Mouse (Mus musculus): ENCODE measurements at regions not wholly inside any gene's neighbourhood (a gene's known extent, or its start where the extent isn't known, plus 50 kb on each side); places are given as distances from the start of the nearest gene placed in this dataset.

DNA sequence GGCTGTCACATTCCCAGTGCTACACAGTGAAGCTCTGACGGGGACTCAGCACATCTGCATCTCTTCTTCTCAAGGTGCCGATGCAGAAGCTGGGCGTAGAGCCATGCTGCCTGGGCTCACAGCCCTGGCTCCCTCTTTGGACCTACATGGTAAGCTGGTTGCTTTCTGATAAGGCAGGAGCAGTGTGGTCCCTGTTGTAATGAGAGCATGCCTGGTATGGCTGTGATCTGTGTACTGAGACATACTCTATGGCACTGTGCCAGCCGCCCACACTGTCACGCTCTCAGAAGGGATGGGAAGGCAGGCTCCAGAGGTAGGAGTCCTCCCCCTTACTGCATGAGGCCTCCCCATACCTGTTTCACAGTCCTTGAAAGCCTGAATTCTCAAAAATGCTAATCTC is 430.6 kb upstream of the Kcnab2 start:
- WGBS: 83% methylated on average over 5 of the region's 5 CpGs
- ATAC-seq (ENCODE audit: insufficient read depth, low FRiP score, low TSS enrichment): no peak

DNA sequence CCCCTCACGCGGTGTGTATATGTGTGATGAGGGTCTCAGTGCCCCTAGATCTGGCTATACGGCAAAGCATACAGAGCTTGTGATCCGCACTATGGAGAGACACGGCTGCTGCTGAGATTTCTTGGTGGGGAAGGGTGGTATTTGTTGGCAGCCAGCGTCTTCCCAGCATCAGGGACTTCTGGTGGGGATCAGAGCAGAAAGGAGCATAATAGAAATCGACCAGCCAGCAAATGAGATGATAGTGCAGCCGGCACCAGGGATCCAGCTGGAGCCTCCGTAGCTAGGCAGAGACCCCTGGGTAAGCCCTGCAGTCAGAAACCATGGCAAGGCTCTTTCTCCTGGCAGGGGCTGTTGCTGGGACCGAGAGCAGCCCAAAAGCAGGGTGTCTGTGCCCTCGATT is 425.2 kb upstream of the Kcnab2 start:
- H3K36me3 ChIP-seq (ENCODE audit: control insufficient read depth, insufficient read depth, low read length): no peaks in the 10 kb centered on the region
- no peak overlapping the region for H3K4me2 ChIP-seq (ENCODE audit: low read depth)
- no peaks in the 10 kb centered on the region for H3K4me1 ChIP-seq (ENCODE audit: control insufficient read depth, insufficient read depth, low read length)
- no peak for ATAC-seq (ENCODE audit: insufficient read depth, low FRiP score, low TSS enrichment)
- H3K4me3 ChIP-seq (ENCODE audit: low read depth, low read length): no peak overlapping the region
- 84% methylated on average over 11 of the region's 11 CpGs for WGBS
- H3K27me3 ChIP-seq (ENCODE audit: control insufficient read depth, insufficient read depth, low read length): no peaks in the 10 kb centered on the region
- H3K9me3 ChIP-seq (ENCODE audit: control insufficient read depth, low read length): no peaks in the 10 kb centered on the region
- H3K27ac ChIP-seq (ENCODE audit: low read depth, low read length): no peak overlapping the region
- no peak overlapping the region for H3K9ac ChIP-seq (ENCODE audit: low read length)
- no peak for DNase-seq (ENCODE audit: low spot score)

More for the DNA sequence above, 430.6 kb upstream of the Kcnab2 start:
- Histone ChIP-seq H3K4me1 (ENCODE audit: control insufficient read depth, insufficient read depth, low read length) (no peaks in the 10 kb centered on the region), H3K36me3 (ENCODE audit: control insufficient read depth, insufficient read depth, low read length) (no peaks in the 10 kb centered on the region), H3K27ac (ENCODE audit: low read depth, low read length) (no peak overlapping the region), H3K9ac (ENCODE audit: low read length) (no peak overlapping the region), H3K4me2 (ENCODE audit: low read depth) (no peak overlapping the region), H3K9me3 (ENCODE audit: control insufficient read depth, low read length) (no peaks in the 10 kb centered on the region), H3K4me3 (ENCODE audit: low read depth, low read length) (no peak overlapping the region), H3K27me3 (ENCODE audit: control insufficient read depth, insufficient read depth, low read length) (no peaks in the 10 kb centered on the region)
- DNase-seq (ENCODE audit: low spot score): no peak

DNA sequence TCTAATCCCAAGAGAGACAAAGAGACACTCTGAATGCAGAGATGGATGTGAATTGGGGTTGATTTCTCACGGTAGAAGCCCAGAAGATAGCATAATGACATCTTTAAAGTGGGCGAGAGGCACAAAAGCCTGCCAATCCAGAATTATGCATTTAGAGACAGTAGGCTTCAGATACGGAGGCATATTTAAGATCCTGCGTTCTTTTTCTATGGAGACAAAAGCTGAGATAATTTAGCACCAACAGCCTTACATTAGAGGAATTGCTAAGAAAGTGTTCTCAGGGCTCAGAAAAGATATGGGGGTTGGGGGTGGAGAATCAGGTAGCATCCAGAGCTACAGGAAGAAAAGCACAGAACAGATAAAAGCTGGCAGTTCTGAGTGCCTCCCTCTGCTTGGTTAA is 422.4 kb upstream of the Kcnab2 start:
- Histone ChIP-seq H3K27me3 (ENCODE audit: control insufficient read depth, insufficient read depth, low read length) (no peaks in the 10 kb centered on the region), H3K27ac (ENCODE audit: low read depth, low read length) (no peak overlapping the region), H3K36me3 (ENCODE audit: control insufficient read depth, insufficient read depth, low read length) (no peaks in the 10 kb centered on the region), H3K4me1 (ENCODE audit: control insufficient read depth, insufficient read depth, low read length) (no peaks in the 10 kb centered on the region), H3K9ac (ENCODE audit: low read length) (no peak overlapping the region), H3K9me3 (ENCODE audit: control insufficient read depth, low read length) (no peaks in the 10 kb centered on the region), H3K4me2 (ENCODE audit: low read depth) (no peak overlapping the region), H3K4me3 (ENCODE audit: low read depth, low read length) (no peak overlapping the region)
- no peak for ATAC-seq (ENCODE audit: insufficient read depth, low FRiP score, low TSS enrichment)
- no peak for DNase-seq (ENCODE audit: low spot score)
- 59% methylated on average over 4 of the region's 4 CpGs for WGBS

DNA sequence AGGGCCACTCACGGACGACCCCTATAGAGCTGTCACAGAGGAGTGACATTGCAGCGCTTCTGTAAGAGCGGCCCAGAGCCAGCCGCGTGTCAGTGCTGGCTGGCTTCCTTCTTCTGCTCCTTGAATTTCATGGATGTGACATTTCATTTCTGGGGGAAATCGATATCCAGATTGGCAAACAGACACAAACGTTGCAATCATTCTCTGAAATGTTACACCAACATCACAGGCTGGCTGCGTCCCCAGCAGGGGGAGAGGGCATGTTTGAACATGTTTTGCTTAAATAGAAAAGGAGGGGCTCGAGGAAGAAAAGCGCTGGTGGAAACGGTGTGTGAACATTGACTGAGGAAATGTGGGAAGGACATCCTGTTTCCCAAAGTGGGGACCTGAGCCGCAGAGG is 417.4 kb upstream of the Kcnab2 start:
- no peak overlapping the region for H3K4me2 ChIP-seq (ENCODE audit: low read depth)
- H3K36me3 ChIP-seq (ENCODE audit: control insufficient read depth, insufficient read depth, low read length): no peaks in the 10 kb centered on the region
- H3K27me3 ChIP-seq (ENCODE audit: control insufficient read depth, insufficient read depth, low read length): no peaks in the 10 kb centered on the region
- H3K9ac ChIP-seq (ENCODE audit: low read length): no peak overlapping the region
- DNase-seq (ENCODE audit: low spot score) (no peak), ATAC-seq (ENCODE audit: insufficient read depth, low FRiP score, low TSS enrichment) (no peak)
- H3K4me1 ChIP-seq (ENCODE audit: control insufficient read depth, insufficient read depth, low read length): no peaks in the 10 kb centered on the region
- H3K27ac ChIP-seq (ENCODE audit: low read depth, low read length): no peak overlapping the region
- H3K4me3 ChIP-seq (ENCODE audit: low read depth, low read length): no peak overlapping the region
- no peaks in the 10 kb centered on the region for H3K9me3 ChIP-seq (ENCODE audit: control insufficient read depth, low read length)
- WGBS: 78% methylated on average over 13 of the region's 13 CpGs

DNA sequence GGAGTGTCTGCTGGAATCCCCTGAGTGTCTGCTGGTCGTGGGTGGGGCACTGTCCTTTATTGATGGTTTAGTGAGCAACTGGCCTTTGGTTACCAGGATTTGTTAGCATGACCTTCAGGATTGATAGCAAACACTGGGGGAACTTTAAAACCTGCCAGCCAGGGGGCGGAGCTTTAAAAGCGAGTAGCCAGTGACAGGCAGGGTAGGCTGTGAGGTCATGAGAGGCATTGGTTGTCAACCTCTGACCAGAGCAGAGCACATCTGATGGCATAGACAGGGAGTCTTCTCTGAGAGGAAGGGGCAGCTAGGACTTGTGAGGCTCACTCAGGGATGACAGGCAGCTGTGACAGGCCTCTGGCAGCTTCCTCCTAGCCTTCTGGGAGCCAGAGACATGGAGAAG is 415.3 kb upstream of the Kcnab2 start:
- no peak overlapping the region for H3K4me2 ChIP-seq (ENCODE audit: low read depth)
- H3K4me3 ChIP-seq (ENCODE audit: low read depth, low read length): no peak overlapping the region
- DNase-seq (ENCODE audit: low spot score) (no peak), ATAC-seq (ENCODE audit: insufficient read depth, low FRiP score, low TSS enrichment) (no peak)
- no peaks in the 10 kb centered on the region for H3K36me3 ChIP-seq (ENCODE audit: control insufficient read depth, insufficient read depth, low read length)
- H3K27ac ChIP-seq (ENCODE audit: low read depth, low read length): no peak overlapping the region
- no peaks in the 10 kb centered on the region for H3K4me1 ChIP-seq (ENCODE audit: control insufficient read depth, insufficient read depth, low read length)
- 88% methylated on average over 3 of the region's 3 CpGs for WGBS
- no peaks in the 10 kb centered on the region for H3K27me3 ChIP-seq (ENCODE audit: control insufficient read depth, insufficient read depth, low read length)
- H3K9ac ChIP-seq (ENCODE audit: low read length): no peak overlapping the region
- H3K9me3 ChIP-seq (ENCODE audit: control insufficient read depth, low read length): no peaks in the 10 kb centered on the region

DNA sequence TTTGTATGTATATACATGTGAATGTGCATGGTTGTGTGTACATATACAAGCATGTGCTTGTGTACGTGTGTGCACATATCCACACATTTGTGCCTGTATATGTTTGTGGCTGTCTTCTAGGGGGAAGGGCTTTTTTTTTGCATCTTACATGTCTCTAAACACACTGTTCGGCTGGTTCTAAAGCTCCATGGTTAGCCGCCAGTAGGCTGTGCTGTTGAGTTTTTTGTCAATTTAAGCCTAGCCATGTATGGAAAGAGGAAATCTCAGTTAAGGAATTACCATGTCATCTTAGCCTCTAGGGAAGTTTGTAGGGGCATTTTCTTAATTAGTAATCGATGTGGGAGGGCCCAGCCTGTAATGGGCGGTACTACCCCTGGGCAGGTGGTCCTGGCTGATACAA is 411.5 kb upstream of the Kcnab2 start:
- DNase-seq (ENCODE audit: low spot score): no peak
- no peak for ATAC-seq (ENCODE audit: insufficient read depth, low FRiP score, low TSS enrichment)

DNA sequence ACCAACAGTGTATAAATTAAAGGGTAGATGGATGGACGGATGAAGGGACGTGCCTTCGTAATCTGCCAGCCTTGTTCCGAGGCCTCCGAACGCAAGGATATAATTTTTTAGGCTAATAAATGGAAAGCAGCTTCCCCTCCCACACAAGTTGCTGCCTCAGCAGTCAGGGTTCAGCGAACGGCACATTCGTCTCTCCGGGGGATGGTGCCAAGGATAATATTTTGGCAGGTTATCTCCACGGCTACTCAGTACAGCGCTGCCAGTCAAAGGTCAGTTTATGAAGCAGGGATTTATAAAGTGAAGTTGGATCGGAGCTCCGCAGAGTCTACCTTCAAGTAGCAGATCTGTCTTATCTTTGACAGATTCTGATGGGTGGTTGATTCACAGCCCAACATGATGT is 410.6 kb upstream of the Kcnab2 start:
- Histone ChIP-seq H3K27me3 (ENCODE audit: control insufficient read depth, insufficient read depth, low read length) (no peaks in the 10 kb centered on the region), H3K36me3 (ENCODE audit: control insufficient read depth, insufficient read depth, low read length) (no peaks in the 10 kb centered on the region), H3K27ac (ENCODE audit: low read depth, low read length) (no peak overlapping the region), H3K4me2 (ENCODE audit: low read depth) (no peak overlapping the region), H3K4me1 (ENCODE audit: control insufficient read depth, insufficient read depth, low read length) (no peaks in the 10 kb centered on the region), H3K9ac (ENCODE audit: low read length) (no peak overlapping the region), H3K4me3 (ENCODE audit: low read depth, low read length) (no peak overlapping the region), H3K9me3 (ENCODE audit: control insufficient read depth, low read length) (no peaks in the 10 kb centered on the region)
- DNase-seq (ENCODE audit: low spot score) (no peak), ATAC-seq (ENCODE audit: insufficient read depth, low FRiP score, low TSS enrichment) (no peak)
- WGBS: 63% methylated on average over 14 of the region's 14 CpGs

More for the DNA sequence above, 411.5 kb upstream of the Kcnab2 start:
- Histone ChIP-seq H3K4me2 (ENCODE audit: low read depth) (no peak overlapping the region), H3K36me3 (ENCODE audit: control insufficient read depth, insufficient read depth, low read length) (no peaks in the 10 kb centered on the region), H3K9ac (ENCODE audit: low read length) (no peak overlapping the region), H3K9me3 (ENCODE audit: control insufficient read depth, low read length) (no peaks in the 10 kb centered on the region), H3K27me3 (ENCODE audit: control insufficient read depth, insufficient read depth, low read length) (no peaks in the 10 kb centered on the region), H3K4me3 (ENCODE audit: low read depth, low read length) (no peak overlapping the region), H3K4me1 (ENCODE audit: control insufficient read depth, insufficient read depth, low read length) (no peaks in the 10 kb centered on the region), H3K27ac (ENCODE audit: low read depth, low read length) (no peak overlapping the region)
- 80% methylated on average over 5 of the region's 5 CpGs for WGBS

DNA sequence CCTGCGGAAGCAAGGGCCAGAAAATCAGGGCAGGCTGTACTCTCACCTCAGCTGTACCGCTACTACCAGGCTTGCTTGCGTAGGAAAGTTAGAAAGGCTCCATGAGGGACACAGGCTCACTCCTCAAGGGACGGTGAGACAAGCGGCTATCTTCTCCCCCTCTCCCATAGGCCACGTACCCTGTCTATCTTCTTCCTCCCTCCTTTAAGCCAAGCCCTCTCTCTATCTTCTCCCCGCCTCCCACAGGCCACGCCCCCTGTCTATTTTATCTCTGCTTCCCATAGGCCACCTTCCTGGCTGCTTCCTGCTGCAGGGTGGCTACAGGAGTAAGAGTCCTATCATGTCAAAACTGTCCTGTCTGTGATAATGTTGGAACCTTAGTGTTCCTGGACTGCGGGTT is 409.1 kb upstream of the Kcnab2 start:
- DNase-seq (ENCODE audit: low spot score) (no peak), ATAC-seq (ENCODE audit: insufficient read depth, low FRiP score, low TSS enrichment) (no peak)
- Histone ChIP-seq H3K27me3 (ENCODE audit: control insufficient read depth, insufficient read depth, low read length) (no peaks in the 10 kb centered on the region), H3K4me2 (ENCODE audit: low read depth) (no peak overlapping the region), H3K9me3 (ENCODE audit: control insufficient read depth, low read length) (no peaks in the 10 kb centered on the region), H3K27ac (ENCODE audit: low read depth, low read length) (no peak overlapping the region), H3K4me1 (ENCODE audit: control insufficient read depth, insufficient read depth, low read length) (no peaks in the 10 kb centered on the region), H3K36me3 (ENCODE audit: control insufficient read depth, insufficient read depth, low read length) (no peaks in the 10 kb centered on the region), H3K9ac (ENCODE audit: low read length) (no peak overlapping the region), H3K4me3 (ENCODE audit: low read depth, low read length) (no peak overlapping the region)
- WGBS: 69% methylated on average over 9 of the region's 9 CpGs

DNA sequence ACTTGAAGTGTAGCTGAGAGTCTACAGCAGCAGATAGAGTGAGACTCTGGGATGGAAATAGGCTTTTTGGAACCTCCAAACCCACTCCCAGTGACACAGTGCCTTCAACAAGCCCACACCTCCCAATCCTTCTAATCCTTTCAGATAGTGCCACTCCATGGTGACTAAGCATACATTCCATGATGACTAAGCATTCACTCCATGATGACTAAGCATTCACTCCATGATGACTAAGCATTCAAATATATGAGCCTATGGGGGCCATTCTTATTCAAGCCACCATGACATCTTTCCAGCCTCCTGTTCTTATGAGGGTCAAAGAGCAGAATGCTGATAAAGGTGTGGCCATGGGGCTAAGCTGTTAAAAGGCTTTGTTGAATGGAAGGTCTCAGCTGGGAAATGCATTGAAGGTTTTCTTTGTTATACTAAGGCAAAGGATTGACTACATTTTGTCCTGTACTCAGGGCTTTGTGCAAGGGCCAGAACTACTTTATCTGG is 403.8 kb upstream of the Kcnab2 start:
- Histone ChIP-seq H3K9me3 (ENCODE audit: control insufficient read depth, low read length) (no peaks in the 10 kb centered on the region), H3K9ac (ENCODE audit: low read length) (no peak overlapping the region), H3K4me1 (ENCODE audit: control insufficient read depth, insufficient read depth, low read length) (no peaks in the 10 kb centered on the region), H3K27me3 (ENCODE audit: control insufficient read depth, insufficient read depth, low read length) (no peaks in the 10 kb centered on the region), H3K4me2 (ENCODE audit: low read depth) (no peak overlapping the region), H3K4me3 (ENCODE audit: low read depth, low read length) (no peak overlapping the region), H3K27ac (ENCODE audit: low read depth, low read length) (no peak overlapping the region), H3K36me3 (ENCODE audit: control insufficient read depth, insufficient read depth, low read length) (no peaks in the 10 kb centered on the region)
- DNase-seq (ENCODE audit: low spot score): no peak
- ATAC-seq (ENCODE audit: insufficient read depth, low FRiP score, low TSS enrichment): no peak
